Mouse (Mus musculus): ENCODE results near the gene Mrpl21.

GRCm38 (mm10) chr19:3323201-3323621 is 40.5 kb downstream of the Mrpl21 start:
- TF ChIP-seq EP300 (IDR thresholded peaks at IDR 0.05; ENCODE audit: insufficient read depth, low read depth, low read length) (no peak), POLR2A (IDR thresholded peaks at IDR 0.05; ENCODE audit: insufficient read depth, low read length) (no peak), CTCF (IDR thresholded peaks at IDR 0.05; ENCODE audit: low read depth, low read length) (no peak)
